Mouse (Mus musculus) midbrain, embryonic 11.5 days (tissue): ENCODE data around the gene Trpc1. TPM values are rescaled to one million over a fixed set of nuclear protein-coding genes. Genes with fewer than 3 reads are reported as not detected.

Source experiments
- ATAC-seq: fragments of 200-750 bp; cut with Nextera tagmentation; 2 replicates; pipeline ENCODE4 v1.8.0; 2017; ENCODE audit warnings: moderate TSS enrichment, moderate library complexity; ENCODE audit not compliant: low FRiP score
- DNase-seq: peaks from one replicate; pipeline ENCODE4 v3.0.0; 2015; ENCODE audit warnings: low spot score; ENCODE audit errors: missing footprints
- H3K27ac ChIP-seq: fragments of 300-500 bp; sonication (generic); 2 replicates; pipeline ENCODE4 v1.5.1; 2014; ENCODE audit warnings: low read depth, low read length
- H3K27me3 ChIP-seq: fragments of 300-500 bp; sonication (generic); 2 replicates; pipeline ENCODE4 v1.6.1; 2014; ENCODE audit warnings: mild to moderate bottlenecking, low read length, moderate library complexity, mixed read lengths; ENCODE audit not compliant: control insufficient read depth, insufficient read depth
- H3K36me3 ChIP-seq: fragments of 300-500 bp; sonication (generic); 2 replicates; pipeline ENCODE4 v1.6.1; 2014; ENCODE audit warnings: mild to moderate bottlenecking, low read length, moderate library complexity, mixed read lengths; ENCODE audit not compliant: control insufficient read depth, insufficient read depth
- H3K4me1 ChIP-seq: fragments of 300-500 bp; sonication (generic); 2 replicates; pipeline ENCODE4 v1.6.1; 2014; ENCODE audit warnings: low read length; ENCODE audit not compliant: control insufficient read depth, insufficient read depth
- H3K4me2 ChIP-seq: fragments of 300-500 bp; sonication (generic); 2 replicates; pipeline ENCODE4 v1.6.1; 2014; ENCODE audit warnings: mild to moderate bottlenecking, moderate library complexity
- H3K4me3 ChIP-seq: fragments of 300-500 bp; sonication (generic); 2 replicates; pipeline ENCODE4 v1.5.1; 2014; ENCODE audit warnings: low read depth, low read length
- H3K9ac ChIP-seq: fragments of 300-500 bp; sonication (generic); 2 replicates; pipeline ENCODE4 v1.6.1; 2014; ENCODE audit warnings: low read length
- H3K9me3 ChIP-seq: fragments of 300-500 bp; sonication (generic); 2 replicates; pipeline ENCODE4 v1.6.1; 2016; ENCODE audit warnings: low read length; ENCODE audit not compliant: control insufficient read depth
- WGBS: fragments of 180-500 bp; shearing (Covaris S2); extraction: QIAGEN DNeasy Blood & Tissue Kit; methylation state at CpG from one replicate; pipeline ENCODE4 v1.1.7; 2014; 5-methylcytosine and 5-hydroxymethylcytosine counted together
- polyA plus RNA-seq: library from polyadenylated mRNA; unstranded; fragments of >200 nt; fragmentation: Nextera tagmentation; extraction: Ambion mirVana; gene quantifications from 2 replicates; pipeline ENCODE4 v1.2.1, GENCODE M21; 2014

Trpc1 gene
- polyA plus RNA-seq, 1 experiment from 2014 or later = 3.1 TPM

GRCm38 (mm10) chr9:95688064-95688463, 62.1 kb downstream of the Trpc1 start:
- Histone ChIP-seq H3K4me2 (no peak overlapping the region), H3K9me3 (no peaks in the 10 kb centered on the region), H3K27me3 (no peaks in the 10 kb centered on the region), H3K36me3 (no peaks in the 10 kb centered on the region), H3K27ac (no peak overlapping the region), H3K9ac (no peak overlapping the region), H3K4me1 (0 out of 2 replicates have a peak, but pooled peaks cover 3% of the 10 kb centered on the region), H3K4me3 (no peak overlapping the region)
- 66% methylated on average over 3 of the region's 3 CpGs for WGBS
- DNase-seq = no peak
- no peak for ATAC-seq

GRCm38 (mm10) chr9:95685660-95686440, 64.3 kb downstream of the Trpc1 start:
- Histone ChIP-seq H3K27ac (no peak overlapping the region), H3K4me1 (0 out of 2 replicates have a peak, but pooled peaks cover 3% of the 10 kb centered on the region), H3K9ac (no peak overlapping the region), H3K4me2 (no peak overlapping the region), H3K4me3 (no peak overlapping the region), H3K36me3 (no peaks in the 10 kb centered on the region), H3K9me3 (no peaks in the 10 kb centered on the region), H3K27me3 (no peaks in the 10 kb centered on the region)
- ATAC-seq (peak; percentile 70), DNase-seq (peak; percentile 86)
- WGBS = 25% methylated on average over 11 of the region's 11 CpGs

DNA sequence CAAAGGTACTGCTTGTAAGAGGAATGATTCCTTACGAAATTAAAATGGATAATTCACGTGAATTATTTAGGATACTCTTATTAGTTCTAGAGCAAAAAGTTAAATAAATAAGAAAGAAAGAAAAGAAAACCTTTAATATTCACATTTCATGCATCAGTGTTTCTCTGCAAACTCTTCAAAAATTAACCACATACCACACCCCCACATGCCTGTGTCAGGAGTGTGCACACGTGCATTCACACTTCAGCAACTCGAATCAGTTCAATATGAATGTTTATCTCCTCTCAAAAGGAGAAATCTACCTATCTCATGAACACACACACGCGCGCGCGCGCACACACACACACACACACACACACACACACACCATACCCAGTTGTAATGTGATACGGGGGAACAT, 69.5 kb downstream of the Trpc1 start:
- no peak overlapping the region for H3K27ac ChIP-seq
- H3K4me1 ChIP-seq = no peaks in the 10 kb centered on the region
- no peak overlapping the region for H3K9ac ChIP-seq
- ATAC-seq (no peak), DNase-seq (no peak)
- H3K9me3 ChIP-seq = no peaks in the 10 kb centered on the region
- H3K36me3 ChIP-seq = no peaks in the 10 kb centered on the region
- WGBS = 92% methylated on average over 11 of the region's 11 CpGs
- no peak overlapping the region for H3K4me3 ChIP-seq
- no peak overlapping the region for H3K4me2 ChIP-seq
- no peaks in the 10 kb centered on the region for H3K27me3 ChIP-seq

GRCm38 (mm10) chr9:95679966-95680365, 70.2 kb downstream of the Trpc1 start:
- H3K4me3 ChIP-seq = no peak overlapping the region
- H3K27me3 ChIP-seq = no peaks in the 10 kb centered on the region
- no peak for ATAC-seq
- no peak overlapping the region for H3K9ac ChIP-seq
- no peaks in the 10 kb centered on the region for H3K4me1 ChIP-seq
- H3K9me3 ChIP-seq = no peaks in the 10 kb centered on the region
- H3K27ac ChIP-seq = no peak overlapping the region
- WGBS = 74% methylated on average over 7 of the region's 7 CpGs
- DNase-seq = no peak
- no peaks in the 10 kb centered on the region for H3K36me3 ChIP-seq
- H3K4me2 ChIP-seq = no peak overlapping the region

GRCm38 (mm10) chr9:95676021-95676420, 74.2 kb downstream of the Trpc1 start:
- Histone ChIP-seq H3K4me3 (no peak overlapping the region), H3K27ac (no peak overlapping the region), H3K36me3 (no peaks in the 10 kb centered on the region), H3K9ac (no peak overlapping the region), H3K9me3 (peaks cover 2% of the 10 kb centered on the region; the same call in 1 of the 2 replicates), H3K4me2 (no peak overlapping the region), H3K27me3 (no peaks in the 10 kb centered on the region), H3K4me1 (no peaks in the 10 kb centered on the region)
- DNase-seq (no peak), ATAC-seq (no peak)
- 95% methylated on average over 4 of the region's 4 CpGs for WGBS

DNA sequence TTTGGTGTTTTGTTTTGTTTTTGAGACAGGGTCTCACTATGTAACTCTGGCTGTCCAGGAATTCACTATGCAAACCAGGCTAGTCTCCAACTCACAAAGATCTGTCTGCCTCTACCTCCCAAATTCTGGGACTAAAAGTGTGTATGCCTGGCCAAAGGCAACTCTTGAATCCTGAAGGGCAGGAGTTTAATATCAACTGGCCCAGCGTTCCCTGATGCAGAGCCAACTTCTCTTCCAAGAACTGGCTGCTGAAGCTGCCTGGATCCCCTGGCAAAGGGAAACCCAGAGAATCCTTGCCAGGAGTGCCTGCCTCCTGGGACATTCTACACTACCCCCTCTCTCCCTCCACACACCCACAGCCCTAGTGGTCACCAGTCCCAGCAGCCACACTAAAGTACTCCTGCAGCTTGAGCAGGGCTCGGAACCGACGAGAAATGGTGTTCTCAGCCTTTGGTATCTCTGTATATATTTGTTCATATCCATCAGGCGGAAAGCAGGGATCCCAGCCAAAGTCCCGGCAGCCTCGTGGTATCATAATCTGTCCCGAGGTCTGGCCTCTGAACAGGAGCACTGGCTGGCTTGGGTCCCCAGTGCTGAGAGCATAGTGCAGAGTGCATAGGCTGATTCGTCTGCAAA, 75.0 kb downstream of the Trpc1 start:
- WGBS = 91% methylated on average over 9 of the region's 9 CpGs
- no peaks in the 10 kb centered on the region for H3K27me3 ChIP-seq
- H3K9me3 ChIP-seq = peaks cover 2% of the 10 kb centered on the region; the same call in 1 of the 2 replicates
- DNase-seq (no peak), ATAC-seq (no peak)
- no peak overlapping the region for H3K9ac ChIP-seq
- H3K4me1 ChIP-seq = no peaks in the 10 kb centered on the region
- no peak overlapping the region for H3K4me3 ChIP-seq
- H3K36me3 ChIP-seq = no peaks in the 10 kb centered on the region
- H3K27ac ChIP-seq = no peak overlapping the region
- no peak overlapping the region for H3K4me2 ChIP-seq

GRCm38 (mm10) chr9:95672760-95673159, 77.4 kb downstream of the Trpc1 start:
- Histone ChIP-seq H3K4me3 (no peak overlapping the region), H3K27ac (no peak overlapping the region), H3K4me1 (no peaks in the 10 kb centered on the region; the same call in 1 of the 2 replicates), H3K9ac (no peak overlapping the region), H3K4me2 (no peak overlapping the region), H3K27me3 (no peaks in the 10 kb centered on the region), H3K36me3 (no peaks in the 10 kb centered on the region), H3K9me3 (peaks cover 2% of the 10 kb centered on the region; the same call in 1 of the 2 replicates)
- no peak for ATAC-seq
- DNase-seq = no peak
- 84% methylated on average over 6 of the region's 6 CpGs for WGBS

GRCm38 (mm10) chr9:95672331-95672730, 77.8 kb downstream of the Trpc1 start:
- Histone ChIP-seq H3K4me3 (no peak overlapping the region), H3K9ac (no peak overlapping the region), H3K4me1 (no peaks in the 10 kb centered on the region; the same call in 1 of the 2 replicates), H3K27me3 (no peaks in the 10 kb centered on the region), H3K4me2 (no peak overlapping the region), H3K9me3 (peaks cover 2% of the 10 kb centered on the region; the same call in 1 of the 2 replicates), H3K36me3 (no peaks in the 10 kb centered on the region), H3K27ac (no peak overlapping the region)
- DNase-seq (no peak), ATAC-seq (no peak)
- WGBS = 92% methylated on average over 3 of the region's 3 CpGs

GRCm38 (mm10) chr9:95668306-95668705, 81.9 kb downstream of the Trpc1 start:
- no peak overlapping the region for H3K4me3 ChIP-seq
- no peak overlapping the region for H3K9ac ChIP-seq
- WGBS = 72% methylated on average over 5 of the region's 5 CpGs
- H3K27ac ChIP-seq = no peak overlapping the region
- H3K27me3 ChIP-seq = no peaks in the 10 kb centered on the region
- no peaks in the 10 kb centered on the region for H3K36me3 ChIP-seq
- H3K9me3 ChIP-seq = peaks cover 2% of the 10 kb centered on the region; the same call in 1 of the 2 replicates
- no peaks in the 10 kb centered on the region; the same call in 1 of the 2 replicates for H3K4me1 ChIP-seq
- DNase-seq (no peak), ATAC-seq (no peak)
- no peak overlapping the region for H3K4me2 ChIP-seq
